Mouse (Mus musculus) left cerebral cortex, adult 8-10 months (tissue): ENCODE measurements around the gene Tmem150a. TPM values are rescaled to one million over a fixed set of nuclear protein-coding genes. Genes with fewer than 3 reads are reported as not detected.
A peak's percentile ranks its signal among the peaks of the same experiment; 100 is the strongest.

Experiments
- DNase-seq, 2 experiments: peaks; one replicate each; pipeline ENCODE4 v3.0.0; 2022; ENCODE audit warnings: low spot score in 2 of 2
- total RNA-seq, 4 experiments: library from RNA; stranded (reverse); gene quantifications; 2 replicates each; pipeline ENCODE4 v1.2.4; 2022

Gene Tmem150a
- total RNA-seq, 4 experiments from 2014 or later, result 8.9 to 12.8 (median 10.7) TPM

DNA sequence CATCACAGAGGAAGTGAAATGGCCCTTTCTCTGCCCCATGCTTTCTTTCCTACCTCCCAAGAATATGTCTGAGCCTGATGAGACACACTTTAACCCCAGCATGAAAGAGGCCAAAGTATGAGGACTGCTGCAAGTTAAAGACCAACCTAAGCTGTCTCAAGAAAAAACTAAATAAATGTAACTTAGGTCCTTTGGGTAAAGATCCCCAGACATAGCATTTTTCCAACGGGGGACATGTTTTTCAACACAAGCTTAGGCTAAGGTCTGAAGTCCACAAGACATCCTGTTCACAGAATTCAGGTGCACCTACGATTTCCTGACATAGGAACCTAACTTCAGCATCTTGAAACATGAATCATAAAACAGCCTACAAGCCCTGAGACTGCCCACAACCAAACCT is 5.0 kb upstream of the Tmem150a start:
- no peak for DNase-seq

GRCm38 (mm10) chr6:72352636-72353405 is 2.4 kb upstream of the Tmem150a start:
- DNase-seq, result no peak

- no peak for DNase-seq
Measured at GRCm38 (mm10) chr6:72354025-72354424, 1.2 kb upstream of the Tmem150a start.

DNA sequence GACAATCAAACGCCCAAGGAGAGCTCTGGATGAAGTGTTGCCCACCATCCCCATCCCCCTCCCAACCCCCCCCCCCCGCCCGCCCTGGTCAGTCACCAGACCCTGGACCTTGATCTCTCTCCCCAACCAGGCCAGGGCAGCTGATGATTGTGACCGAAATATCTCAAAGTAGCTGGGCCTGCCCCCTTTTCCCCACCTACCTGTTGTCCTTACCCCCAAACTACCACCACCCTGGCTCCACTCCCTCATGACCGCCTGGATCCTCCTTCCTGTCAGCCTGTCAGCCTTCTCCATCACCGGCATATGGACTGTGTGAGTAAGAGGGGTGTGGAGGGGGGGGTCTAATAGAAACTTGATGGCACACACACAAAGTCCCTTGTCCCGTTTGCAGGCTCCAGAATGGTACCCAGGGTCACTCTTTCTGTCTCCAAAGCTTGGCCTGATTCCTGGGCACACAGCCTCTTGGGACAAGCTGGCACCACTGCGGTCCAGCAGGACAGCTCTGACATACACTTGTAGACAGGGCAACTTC is 820 bp downstream of the Tmem150a start:
- DNase-seq, result no peak

GRCm38 (mm10) chr6:72357164-72358079 is 2.2 kb downstream of the Tmem150a start:
- no peak for DNase-seq

DNA sequence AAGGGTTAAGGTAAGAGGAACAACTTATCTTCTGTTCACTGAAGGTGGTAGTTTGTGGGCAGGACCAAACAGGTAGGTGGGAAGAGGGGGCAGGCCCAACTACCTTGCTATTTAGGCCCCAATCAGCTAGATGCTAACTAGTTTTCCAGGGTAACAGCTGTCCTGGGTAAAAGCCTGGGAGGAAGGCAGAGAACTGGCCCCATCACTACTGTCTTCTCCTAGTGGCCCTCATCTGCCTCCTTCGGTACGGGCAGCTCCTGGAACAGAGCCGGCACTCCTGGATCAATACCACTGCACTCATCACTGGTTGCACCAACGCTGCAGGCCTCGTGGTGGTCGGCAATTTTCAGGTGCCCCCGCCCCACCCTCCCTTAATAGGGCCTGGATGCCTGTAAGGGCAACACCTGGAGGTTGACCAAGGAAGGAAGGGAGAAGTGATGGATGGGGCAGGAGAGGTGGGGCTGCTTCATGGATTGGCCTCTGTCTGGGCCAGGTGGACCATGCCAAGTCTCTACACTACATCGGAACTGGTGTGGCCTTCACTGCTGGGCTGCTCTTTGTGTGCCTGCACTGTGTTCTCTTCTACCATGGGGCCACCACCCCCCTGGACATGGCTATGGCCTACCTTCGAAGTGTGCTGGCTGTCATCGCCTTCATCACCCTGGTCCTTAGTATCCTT is 3.0 kb downstream of the Tmem150a start:
- DNase-seq, result no peak

GRCm38 (mm10) chr6:72359343-72359742 is 4.1 kb downstream of the Tmem150a start:
- no peak for DNase-seq

DNA sequence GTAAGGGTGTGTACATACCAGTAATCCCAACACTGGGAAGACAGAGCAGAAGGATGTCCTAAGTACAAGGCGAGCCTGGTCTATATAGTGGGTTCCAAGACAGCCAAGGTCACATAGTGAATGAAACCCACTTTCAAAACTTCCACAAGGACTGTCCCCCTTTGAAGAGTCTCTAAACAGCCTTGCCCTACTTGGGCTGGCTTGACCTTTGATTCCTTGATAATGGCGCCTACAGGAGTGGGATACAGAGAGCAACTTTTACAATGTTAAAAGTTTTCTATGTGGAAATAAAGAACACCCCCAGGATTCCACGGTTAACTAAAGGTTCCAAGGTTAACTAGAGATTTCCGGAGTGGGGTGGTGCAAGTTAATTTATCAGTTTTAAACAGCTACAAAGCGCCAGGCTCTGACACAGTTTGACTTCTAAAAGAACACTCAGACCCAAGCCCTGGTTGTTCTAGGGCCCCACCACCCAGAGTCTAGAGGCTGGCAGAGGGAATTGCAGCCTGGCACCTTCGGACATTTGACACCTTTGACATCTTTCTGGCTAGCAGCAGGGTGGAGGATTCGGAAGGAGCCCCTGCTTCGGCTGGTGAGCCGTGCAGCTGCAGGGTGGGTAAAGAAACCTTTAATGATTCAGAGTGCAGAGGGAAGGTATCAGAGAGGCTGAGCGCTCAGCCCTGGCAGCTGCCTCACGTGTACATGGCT is 4.8 kb downstream of the Tmem150a start:
- no peak for DNase-seq

DNA sequence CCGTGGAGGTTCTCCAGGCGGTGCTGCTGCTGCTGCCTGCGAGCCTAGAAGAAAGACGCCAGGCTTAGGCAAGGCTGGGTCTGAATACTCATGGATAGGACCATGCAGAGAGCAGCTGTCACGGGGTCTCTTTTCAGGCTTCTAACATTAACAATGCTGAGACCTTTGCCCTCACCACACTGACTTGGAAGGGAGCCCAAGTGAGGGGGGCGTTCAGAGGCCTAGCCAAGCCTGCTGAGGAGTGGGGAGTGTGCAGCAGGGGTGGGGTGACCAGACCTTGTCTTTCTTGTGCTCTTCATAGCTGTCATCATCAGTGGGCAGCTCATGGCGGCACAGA is 5.3 kb downstream of the Tmem150a start:
- no peak for DNase-seq

DNA sequence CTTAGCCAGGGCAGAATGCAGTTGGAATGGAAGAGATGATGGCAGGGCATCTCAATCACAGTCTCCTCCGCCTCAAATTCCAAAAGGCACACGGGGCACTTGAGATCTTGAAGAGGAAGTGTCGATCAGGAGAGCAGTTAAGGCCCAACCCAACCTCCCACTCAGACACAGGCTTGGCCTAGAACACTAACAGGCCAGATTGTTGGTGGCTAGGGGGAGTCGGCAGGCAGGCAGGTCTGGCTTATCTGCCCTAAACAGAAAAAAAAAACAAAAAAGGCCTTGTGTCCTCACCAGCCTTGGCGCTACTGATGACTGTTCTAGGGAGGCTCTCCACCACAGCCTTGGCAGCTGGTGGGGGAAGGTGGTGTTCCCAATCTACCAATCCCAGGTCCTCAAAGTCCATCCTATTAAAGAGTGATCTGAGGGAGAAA is 5.9 kb downstream of the Tmem150a start:
- DNase-seq, result no peak

DNA sequence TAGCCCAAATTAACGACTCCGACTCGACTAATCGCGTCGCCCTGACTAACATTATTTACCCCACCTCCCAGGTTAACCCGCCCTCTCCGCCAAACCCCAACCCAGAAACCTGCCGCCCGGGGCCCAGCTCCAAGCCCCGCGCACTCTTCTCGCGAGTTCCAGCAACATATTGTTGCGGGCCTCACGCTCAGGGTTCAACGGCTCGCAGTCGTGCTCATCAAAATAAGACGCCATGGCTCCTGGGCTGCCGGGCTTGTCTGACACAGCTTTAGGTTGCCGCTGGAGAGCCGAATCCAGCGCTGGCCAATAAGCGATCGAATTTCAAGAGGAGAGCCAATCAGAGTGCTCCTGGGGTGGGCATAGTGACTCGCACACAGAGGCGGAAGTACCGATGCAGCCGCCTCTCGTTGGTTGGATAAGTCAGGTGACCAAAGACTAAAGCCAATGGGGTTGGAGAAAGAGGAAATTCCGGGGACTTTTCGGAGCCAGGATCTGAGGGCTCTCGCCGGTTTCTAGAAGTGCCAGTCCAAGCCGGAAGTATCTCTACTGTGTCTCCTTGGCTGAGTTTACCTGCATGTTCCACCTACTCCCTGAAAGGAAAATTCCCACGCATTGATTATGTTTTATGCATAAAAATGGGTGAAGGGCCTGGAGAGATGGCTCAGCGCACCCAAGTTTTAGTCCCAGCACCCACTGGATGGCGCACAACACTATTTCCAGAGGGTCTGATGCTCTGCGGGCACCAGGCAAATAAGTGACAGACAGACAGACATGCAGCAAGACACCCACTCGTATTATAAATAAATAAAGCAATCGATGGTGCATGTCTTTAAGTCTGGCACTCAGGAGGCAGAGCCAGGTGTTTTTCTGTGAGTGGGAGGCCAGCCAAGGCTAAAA is 7.1 kb downstream of the Tmem150a start:
- DNase-seq, result peak; percentile 87 to 98

DNA sequence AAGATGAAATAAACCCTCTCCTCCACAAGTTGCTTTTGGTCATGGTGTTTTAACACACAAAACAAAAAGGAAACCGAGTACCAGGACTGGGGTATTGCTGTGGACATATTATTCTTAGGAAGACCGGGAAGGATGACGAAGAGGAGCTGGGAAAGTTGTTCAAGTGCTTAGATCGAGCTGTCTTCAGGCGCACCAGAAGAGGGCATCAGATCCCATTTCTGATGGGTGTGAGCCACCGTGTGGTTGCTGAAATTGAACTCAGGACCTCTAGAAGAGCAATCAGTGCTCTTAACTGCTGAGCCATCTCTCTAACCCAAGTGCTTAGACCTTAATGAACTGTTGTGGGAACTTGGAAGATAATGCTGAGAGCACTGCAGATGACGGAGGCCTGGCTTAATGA is 8.8 kb downstream of the Tmem150a start:
- no peak for DNase-seq

DNA sequence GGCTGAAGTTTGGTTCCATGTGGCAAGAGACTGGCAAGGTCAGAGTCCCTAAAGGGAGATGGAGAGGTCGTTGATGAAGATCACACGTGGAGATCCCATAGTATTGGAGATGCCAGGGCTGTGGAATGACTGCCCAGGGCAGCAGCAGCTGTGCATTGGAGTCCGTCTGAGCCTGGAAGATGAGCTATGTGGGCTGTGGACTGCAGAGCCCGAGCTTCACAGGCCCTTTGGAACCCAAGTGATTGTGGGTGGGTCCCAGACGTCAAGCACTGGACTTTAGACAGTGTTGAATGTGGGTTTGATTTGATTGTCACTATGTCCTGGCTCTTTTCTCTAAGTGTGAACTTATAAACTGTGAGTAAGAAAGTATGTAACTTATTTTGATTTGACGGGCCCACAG is 9.7 kb downstream of the Tmem150a start:
- DNase-seq, result no peak

- no peak for DNase-seq
Measured at GRCm38 (mm10) chr6:72366304-72366703, 11.1 kb downstream of the Tmem150a start.

DNA sequence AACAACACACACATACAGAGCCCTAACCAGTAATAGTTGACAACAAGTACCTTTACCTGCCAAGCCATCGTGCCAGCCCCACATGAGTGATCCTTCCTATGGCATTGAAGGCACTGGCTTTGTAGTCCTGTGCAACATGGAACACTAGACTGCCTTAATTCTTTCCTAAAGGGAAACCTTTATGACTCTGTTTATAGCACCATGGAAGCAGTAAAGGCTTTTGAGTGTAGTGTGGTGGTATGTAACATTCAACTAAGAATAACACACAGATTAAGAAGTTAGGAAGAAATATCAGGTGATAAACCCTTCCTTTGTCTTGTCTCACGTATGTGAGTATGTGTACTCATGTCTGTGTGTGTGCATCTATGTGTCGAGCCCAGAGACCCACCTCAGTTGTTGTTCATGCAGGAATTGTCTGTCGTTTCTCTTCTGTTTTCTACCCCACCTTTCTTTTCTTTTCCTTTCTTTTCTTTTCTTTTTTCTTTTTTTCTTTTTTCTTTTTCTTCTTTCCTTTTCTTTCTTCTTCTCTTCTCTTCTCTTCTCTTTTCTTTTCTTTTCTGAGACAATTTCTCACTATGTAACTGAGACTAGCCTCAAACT is 11.7 kb downstream of the Tmem150a start, which contains the start of gene Rnf181:
TSS of gene Rnf181 (minus strand) at position 113 of the 600 bp plus-strand sequence.
- no peak for DNase-seq

DNA sequence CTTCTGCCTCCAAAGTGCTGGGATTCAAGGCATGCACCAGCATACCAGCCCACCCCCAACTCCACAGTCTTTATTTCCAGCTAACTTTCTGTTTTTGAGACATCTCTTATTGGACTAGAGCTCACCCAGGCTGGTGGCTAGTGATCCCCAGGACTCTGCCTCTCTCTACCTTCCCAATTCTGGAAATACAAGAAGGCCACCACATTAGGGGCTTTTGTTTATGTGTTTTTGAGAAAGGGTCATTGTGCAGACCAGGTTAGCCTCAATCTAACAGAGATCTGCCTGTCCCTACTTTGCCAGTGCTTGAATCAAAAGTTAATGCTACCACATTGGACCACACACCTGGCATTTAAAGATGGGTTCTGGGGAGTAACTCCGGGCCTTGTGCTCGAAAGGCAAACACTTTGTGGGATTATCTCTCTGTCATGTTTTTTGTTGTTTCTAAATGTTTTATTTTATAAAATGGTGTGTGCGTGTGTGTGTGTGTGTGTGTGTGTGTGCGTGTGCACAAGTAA is 12.3 kb downstream of the Tmem150a start:
- DNase-seq, result no peak

- DNase-seq, result no peak
Measured at GRCm38 (mm10) chr6:72369557-72369956, 14.3 kb downstream of the Tmem150a start.

- DNase-seq, result no peak
Measured at GRCm38 (mm10) chr6:72370091-72370490, 14.8 kb downstream of the Tmem150a start.

- no peak for DNase-seq
Measured at GRCm38 (mm10) chr6:72371147-72371546, 15.9 kb downstream of the Tmem150a start.
